Mouse (Mus musculus): Measurements from ENCODE around the gene Bmp6. TPM values are rescaled to one million over a fixed set of nuclear protein-coding genes. Genes with fewer than 3 reads are reported as not detected.

Bmp6 gene
- polyA plus RNA-seq, 1 experiment from 2014 or later, result 0.43 TPM

DNA sequence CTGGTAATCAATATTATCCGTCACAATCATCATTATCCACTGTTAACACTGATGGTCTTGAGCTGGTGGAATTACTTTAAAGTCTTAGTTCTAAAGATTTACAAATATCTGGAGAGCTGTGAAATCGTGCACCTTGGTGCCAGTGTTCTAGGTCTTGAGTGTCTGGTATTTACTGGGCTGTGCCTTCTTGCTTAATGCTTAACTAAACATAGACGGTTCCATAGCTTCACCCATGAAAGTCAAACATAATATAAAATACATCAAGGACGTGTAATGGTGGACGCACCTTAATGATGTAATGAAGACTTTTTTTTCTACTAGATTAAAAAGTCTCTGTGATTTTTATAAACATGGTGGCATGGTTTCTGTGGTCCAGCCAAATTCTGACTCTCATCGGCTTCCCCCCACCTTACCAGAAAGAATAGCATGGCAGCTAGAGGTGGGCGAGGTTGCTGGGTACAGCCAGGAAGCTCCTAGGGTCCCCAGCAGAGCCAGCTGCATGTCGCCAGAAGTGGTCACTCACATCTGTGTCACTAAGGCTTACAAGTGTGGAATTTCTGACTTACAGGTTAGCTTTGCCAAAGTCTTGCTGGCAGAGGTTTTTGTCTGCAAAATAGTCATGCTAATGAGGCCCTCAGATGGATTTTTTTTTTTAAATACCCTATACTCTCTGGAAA, 200.0 kb downstream of the Bmp6 start:
- DNase-seq (ENCODE audit: low spot score), result no peak

DNA sequence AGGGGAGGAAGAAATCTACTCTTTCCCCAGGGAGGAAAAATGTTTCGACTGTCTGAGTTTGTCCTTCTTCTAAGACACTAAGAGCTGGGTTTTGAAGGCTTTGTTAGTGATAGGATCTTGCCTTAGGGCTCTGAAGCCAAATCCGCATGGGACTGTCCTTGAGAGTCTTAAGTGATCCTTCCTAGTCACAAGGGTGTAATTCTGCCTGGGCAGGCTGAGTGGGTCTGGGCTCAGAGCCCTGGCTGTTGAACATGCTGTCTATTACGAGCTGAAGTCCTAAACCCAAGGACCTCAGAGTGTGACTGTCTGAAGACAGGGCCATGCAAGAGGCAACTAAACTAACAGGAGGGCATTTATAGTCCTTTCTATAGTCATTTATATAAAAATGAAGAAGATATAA, 200.6 kb downstream of the Bmp6 start:
- DNase-seq (ENCODE audit: low spot score), result no peak

DNA sequence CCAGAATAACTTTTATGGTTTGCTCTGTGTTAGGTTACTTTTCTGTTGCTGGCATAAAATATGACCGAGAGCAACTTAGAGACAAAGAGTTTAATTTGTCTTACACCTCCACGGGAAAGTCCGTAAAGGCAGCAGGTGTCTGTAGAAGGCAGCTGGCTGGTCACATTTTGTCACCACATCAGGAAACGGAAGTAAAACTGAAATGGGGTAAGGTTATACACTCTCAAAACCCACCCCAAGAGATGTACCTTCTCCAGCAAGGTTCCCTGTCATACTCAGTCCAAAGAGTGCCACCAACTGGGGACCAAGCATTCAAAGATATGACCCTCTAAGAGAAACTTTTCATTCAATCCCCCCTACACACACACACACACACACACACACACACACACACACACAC, 201.8 kb downstream of the Bmp6 start:
- peak; percentile 53 for DNase-seq (ENCODE audit: low spot score)

DNA sequence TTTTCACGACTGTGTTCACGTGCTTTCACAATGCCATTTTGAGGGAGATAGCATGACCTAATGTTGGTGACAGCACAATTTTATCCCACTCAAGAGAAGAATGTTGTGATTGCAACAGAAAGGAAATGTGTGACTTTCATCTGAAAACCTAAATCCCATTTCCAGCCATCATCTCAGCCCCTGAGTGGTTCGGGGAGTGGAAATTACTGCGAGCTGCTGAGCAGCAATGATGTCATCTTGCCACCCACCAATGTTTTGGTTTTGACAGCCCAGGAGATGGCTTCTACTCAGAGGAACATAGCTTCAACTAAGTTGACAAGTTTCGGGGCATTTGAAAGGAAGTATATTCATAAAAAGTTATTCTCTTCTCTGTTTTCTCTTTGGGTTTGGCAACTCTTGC, 202.8 kb downstream of the Bmp6 start:
- no peak for DNase-seq (ENCODE audit: low spot score)

DNA sequence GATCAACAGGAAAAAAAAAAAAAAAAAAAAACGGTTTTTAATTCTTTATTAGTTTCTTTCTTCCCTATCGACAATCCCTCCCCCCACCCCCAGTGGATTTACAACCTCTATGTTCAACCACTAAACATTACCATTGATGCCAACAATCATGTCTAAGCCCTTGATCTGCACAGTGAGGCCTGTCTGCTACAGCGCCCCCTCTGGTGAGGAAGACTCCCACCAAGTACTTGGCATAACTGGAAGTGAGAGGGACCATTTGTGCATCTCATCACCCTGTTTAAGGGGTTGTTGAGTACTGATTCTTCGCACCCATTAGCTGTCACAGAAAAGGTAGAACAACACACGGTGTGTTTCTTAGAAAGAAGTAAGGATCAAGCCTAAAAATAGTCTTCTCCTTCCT, 203.8 kb downstream of the Bmp6 start:
- DNase-seq (ENCODE audit: low spot score), result no peak

Other genes starting within 250 kb of the Bmp6 start
- gene Dsp, start 193.8 kb upstream of the Bmp6 start, polyA plus RNA-seq (2015; fragmentation: Nextera tagmentation; extraction: Ambion mirVana), result 15.6 and 19.3 TPM in 2 replicates
- gene Snrnp48, start 140.2 kb upstream of the Bmp6 start, polyA plus RNA-seq (2015; fragmentation: Nextera tagmentation; extraction: Ambion mirVana), result 43.7 and 48.2 TPM in 2 replicates
- 53.4 and 53.7 TPM in 2 replicates for gene Txndc5, start 183.7 kb downstream of the Bmp6 start, polyA plus RNA-seq (2015; fragmentation: Nextera tagmentation; extraction: Ambion mirVana)